Mouse (Mus musculus): Measurements from ENCODE around the gene Nsd1. TPM values are rescaled to one million over a fixed set of nuclear protein-coding genes. Genes with fewer than 3 reads are reported as not detected.

Gene Nsd1
- 24.0 and 34.1 TPM in 2 replicates for polyA plus RNA-seq (2012; ENCODE audit: insufficient read depth, insufficient read length, missing spikeins)

DNA sequence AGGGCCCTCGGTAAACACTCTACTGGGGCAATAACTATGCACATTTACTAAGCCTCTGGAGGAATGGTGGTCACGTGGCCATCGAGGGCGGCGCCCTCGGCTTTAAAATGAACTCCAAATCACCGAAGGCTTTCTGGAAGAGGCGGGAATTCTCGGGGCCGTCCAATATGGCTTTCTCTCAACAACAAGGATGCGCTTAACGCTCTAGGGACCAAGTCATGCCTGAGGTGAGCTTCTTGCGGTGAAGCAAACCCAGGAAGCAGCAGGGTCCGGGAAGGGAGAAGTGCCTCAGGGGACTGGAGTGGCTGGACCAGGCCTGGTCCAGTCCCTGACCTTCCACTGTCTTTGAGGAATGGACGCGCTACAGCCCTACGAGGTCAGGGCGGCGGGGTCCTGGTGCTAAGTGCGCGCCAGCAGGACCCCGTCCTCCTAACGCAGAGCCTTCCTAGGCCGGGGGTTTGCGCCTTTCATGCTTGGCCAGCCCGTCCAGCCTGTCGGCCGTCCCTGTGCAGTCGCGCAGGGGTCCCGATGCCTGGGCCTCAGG, at the start of gene Nsd1:
TSS of gene Nsd1 (plus strand) at position 134 of the 544 bp plus-strand sequence.
- Histone ChIP-seq H3K4me3 (ENCODE audit: insufficient read depth, low read depth, low read length) (peak within 1 kb of the TSS; percentile 80), H3K4me1 (ENCODE audit: control insufficient read depth, insufficient read depth, insufficient read length, low read length) (peaks cover 10% of the 10 kb centered on the region; the same call in 1 of the 2 replicates), H3K27ac (replicated peaks; ENCODE audit: low read depth, low read length) (peak within 1 kb of the TSS; percentile 97)

DNA sequence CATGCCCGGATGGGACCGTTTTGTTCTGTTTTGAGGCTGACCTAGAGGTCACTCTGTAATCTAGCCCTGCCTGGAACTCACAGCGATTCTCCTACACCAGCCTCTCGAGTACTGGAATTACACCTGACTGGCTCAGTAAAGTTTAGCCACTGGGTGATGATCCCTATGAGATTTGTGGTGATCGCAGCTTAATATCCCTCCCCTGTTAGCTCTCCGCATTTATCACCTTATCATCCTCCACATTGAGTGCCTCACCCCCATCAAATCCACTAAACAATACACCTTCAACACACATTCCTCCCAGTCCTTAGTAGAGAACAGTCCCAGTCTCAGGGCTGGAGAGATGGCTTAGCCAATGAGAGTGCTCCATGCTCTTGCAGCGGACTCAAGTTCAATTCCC, 47.2 kb upstream of the Nsd1 start:
- H3K4me1 ChIP-seq (ENCODE audit: control insufficient read depth, insufficient read depth, insufficient read length, low read length): no peaks in the 10 kb centered on the region
- H3K4me3 ChIP-seq (ENCODE audit: insufficient read depth, low read depth, low read length): no peak overlapping the region
- no peak overlapping the region for H3K27ac ChIP-seq (replicated peaks; ENCODE audit: low read depth, low read length)

DNA sequence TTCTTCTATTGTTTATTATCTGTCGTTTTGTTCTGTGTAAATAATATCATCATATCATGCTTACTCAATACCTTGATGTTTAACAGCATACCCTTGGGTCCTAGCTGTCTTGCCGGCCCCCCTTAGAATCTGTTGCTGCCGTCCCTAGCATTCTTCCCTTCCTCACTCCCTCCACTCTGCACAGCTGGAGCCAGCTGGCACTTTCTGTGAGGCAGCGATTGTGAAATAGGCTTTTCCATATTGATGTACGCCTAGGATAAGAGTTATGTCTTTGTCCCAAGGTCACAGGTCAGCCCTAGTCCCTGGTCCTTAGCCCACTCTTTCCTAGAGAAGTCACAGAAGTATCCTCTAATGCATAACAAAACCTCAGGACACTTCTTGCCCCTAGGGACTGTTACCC, 46.0 kb upstream of the Nsd1 start:
- Histone ChIP-seq H3K4me3 (ENCODE audit: insufficient read depth, low read depth, low read length) (no peak overlapping the region), H3K4me1 (ENCODE audit: control insufficient read depth, insufficient read depth, insufficient read length, low read length) (no peaks in the 10 kb centered on the region), H3K27ac (replicated peaks; ENCODE audit: low read depth, low read length) (no peak overlapping the region)

DNA sequence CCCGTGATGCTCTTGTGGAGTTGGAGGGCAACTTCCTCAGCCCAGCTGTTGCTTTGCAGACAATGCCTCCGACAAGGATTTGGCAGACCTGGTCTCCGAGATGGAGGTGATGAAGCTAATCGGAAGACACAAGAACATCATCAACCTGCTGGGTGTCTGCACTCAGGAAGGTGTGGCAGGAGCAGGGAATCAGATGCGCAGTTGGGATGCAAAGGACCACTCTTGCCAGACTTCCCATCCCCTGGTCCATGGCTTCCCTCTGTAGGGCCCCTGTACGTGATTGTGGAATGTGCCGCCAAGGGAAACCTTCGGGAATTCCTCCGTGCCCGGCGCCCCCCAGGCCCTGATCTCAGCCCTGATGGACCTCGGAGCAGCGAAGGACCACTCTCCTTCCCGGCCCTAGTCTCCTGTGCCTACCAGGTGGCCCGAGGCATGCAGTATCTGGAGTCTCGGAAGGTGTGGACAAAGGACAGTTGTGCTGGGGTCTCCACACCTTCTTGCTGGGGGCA, 43.7 kb upstream of the Nsd1 start:
- no peaks in the 10 kb centered on the region for H3K4me1 ChIP-seq (ENCODE audit: control insufficient read depth, insufficient read depth, insufficient read length, low read length)
- H3K4me3 ChIP-seq (ENCODE audit: insufficient read depth, low read depth, low read length): no peak overlapping the region
- no peak overlapping the region for H3K27ac ChIP-seq (replicated peaks; ENCODE audit: low read depth, low read length)

DNA sequence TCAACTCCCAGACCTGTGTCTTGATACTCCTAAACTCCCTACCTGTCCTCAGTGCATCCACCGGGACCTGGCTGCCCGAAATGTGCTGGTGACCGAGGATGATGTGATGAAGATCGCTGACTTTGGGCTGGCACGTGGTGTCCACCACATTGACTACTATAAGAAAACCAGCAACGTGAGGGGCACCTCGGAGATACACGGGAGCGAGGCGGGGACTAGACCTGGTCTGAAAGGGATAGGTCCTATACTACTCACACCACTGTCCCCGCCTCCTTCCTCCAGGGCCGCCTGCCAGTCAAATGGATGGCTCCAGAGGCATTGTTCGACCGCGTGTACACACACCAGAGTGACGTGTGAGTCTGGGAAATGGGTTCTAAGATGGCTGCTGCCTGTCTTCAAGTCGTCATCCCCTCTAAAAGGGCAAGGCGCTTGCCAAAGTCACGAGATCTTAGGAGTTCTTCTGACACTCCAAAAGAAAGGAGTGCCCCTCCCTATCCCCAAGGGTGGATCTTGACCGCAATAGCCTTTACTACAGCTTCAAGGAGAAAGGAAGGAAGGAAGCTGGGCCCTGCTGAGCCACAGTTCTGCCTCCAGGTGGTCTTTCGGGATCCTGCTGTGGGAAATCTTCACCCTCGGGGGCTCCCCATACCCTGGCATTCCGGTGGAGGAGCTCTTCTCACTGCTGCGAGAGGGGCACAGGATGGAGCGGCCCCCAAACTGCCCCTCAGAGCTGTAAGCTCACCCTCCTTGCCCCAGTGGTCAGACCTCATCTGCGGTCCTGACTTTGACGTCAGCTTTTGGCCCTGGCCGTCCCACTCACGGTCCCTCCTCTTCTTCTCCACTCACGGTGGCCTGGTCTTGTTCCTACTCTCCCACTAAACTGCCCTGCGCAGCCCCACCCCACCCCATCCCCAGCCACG, 42.5 kb upstream of the Nsd1 start:
- no peak overlapping the region for H3K4me3 ChIP-seq (ENCODE audit: insufficient read depth, low read depth, low read length)
- H3K27ac ChIP-seq (replicated peaks; ENCODE audit: low read depth, low read length): no peak overlapping the region
- H3K4me1 ChIP-seq (ENCODE audit: control insufficient read depth, insufficient read depth, insufficient read length, low read length): peaks cover 2% of the 10 kb centered on the region; the same call in 1 of the 2 replicates

DNA sequence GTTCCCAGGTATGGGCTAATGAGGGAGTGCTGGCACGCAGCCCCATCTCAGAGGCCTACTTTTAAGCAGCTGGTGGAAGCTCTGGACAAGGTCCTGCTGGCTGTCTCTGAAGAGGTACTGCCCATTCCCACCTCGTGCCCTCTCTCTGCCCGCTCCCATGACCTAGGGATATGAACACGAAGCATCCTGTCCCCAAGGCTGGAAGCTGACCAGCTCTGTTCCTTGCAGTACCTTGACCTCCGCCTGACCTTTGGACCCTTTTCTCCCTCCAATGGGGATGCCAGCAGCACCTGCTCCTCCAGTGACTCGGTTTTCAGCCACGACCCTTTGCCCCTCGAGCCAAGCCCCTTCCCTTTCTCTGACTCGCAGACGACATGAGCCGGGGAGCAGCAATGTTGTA, 41.8 kb upstream of the Nsd1 start:
- Histone ChIP-seq H3K4me3 (ENCODE audit: insufficient read depth, low read depth, low read length) (no peak overlapping the region), H3K4me1 (ENCODE audit: control insufficient read depth, insufficient read depth, insufficient read length, low read length) (peaks cover 2% of the 10 kb centered on the region; the same call in 1 of the 2 replicates), H3K27ac (replicated peaks; ENCODE audit: low read depth, low read length) (no peak overlapping the region)

DNA sequence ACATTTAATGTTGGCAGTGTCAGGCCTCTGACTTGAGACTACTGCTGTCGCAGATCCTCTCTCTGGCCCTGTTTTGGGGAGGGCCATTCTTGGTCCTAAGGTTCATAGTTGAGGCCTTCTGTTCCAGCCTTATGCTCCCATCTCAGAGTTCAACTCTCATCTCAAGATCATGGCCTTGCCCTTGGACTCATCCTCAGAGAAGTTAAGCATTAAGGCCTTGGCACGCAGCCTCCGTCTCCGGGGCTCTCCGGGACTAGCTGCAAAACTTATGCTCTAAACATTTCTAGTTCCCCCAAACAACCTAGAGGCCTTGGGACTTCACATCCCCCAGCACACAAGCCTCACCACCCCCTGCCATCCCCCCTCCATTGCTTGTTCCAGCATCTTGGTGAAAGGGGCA, 41.3 kb upstream of the Nsd1 start:
- Histone ChIP-seq H3K4me3 (ENCODE audit: insufficient read depth, low read depth, low read length) (no peak overlapping the region), H3K27ac (replicated peaks; ENCODE audit: low read depth, low read length) (no peak overlapping the region), H3K4me1 (ENCODE audit: control insufficient read depth, insufficient read depth, insufficient read length, low read length) (peaks cover 2% of the 10 kb centered on the region; the same call in 1 of the 2 replicates)

DNA sequence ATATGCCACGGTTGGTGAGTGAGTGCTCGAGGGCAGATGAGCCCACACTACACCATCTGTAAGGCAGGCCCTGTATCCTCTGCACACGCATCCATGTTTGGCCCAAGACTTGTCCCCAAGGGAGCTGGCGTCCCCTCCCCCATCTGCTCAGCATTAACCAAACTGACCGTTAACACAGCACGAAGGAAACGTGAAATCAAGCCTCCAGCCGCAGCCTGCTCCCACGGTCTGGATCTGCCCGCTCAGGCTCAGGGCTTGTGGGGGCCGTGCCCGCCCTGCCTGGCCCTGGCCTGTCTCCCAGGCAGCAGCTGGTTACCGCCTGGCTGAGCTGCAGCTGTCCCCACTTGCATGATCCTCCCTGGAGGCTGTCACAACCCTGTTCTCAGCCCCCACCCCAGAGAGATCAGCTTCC, 40.6 kb upstream of the Nsd1 start:
- Histone ChIP-seq H3K4me3 (ENCODE audit: insufficient read depth, low read depth, low read length) (no peak overlapping the region), H3K27ac (replicated peaks; ENCODE audit: low read depth, low read length) (no peak overlapping the region), H3K4me1 (ENCODE audit: control insufficient read depth, insufficient read depth, insufficient read length, low read length) (peaks cover 2% of the 10 kb centered on the region; the same call in 1 of the 2 replicates)

DNA sequence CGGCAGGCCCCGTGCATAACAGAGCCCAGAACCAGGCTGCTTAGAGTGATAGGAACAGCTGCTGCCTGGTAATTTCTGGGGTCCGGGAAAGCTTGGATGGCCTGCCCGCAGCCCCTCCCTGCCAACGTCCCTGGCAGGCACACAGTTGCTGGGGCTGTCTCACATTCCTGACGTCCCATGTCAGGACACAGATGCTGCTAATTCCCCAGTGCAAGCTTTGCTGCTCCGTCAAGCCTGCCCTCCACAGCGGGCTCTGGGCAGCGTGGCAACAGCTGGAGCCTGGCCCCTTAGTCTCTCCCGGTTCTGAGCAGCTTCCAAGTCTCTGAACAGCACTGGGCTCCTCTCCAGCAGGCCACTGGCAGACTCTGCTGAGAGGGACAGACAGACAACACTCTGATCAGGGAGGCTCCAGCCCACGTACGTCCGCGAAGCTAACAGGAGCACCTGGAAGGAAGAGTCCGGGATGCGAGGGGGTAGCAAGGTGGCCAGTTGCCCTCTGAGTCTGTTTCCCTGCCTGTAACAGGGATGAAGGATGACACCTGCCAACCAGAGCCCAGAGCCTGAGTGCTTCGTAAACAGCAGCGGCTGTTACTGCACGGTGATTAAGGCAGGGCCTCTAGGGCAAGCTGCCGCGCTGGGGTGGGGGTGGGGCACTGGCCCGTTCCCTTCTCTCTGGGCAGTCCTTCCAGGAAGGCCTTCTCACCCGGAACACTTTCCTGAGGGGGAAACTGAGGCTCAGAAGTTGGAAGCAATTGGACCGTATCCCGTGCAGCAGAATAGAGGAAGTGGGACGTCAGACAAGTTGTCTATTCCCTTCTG, 37.9 kb upstream of the Nsd1 start:
- peaks cover 2% of the 10 kb centered on the region; the same call in 1 of the 2 replicates for H3K4me1 ChIP-seq (ENCODE audit: control insufficient read depth, insufficient read depth, insufficient read length, low read length)
- H3K27ac ChIP-seq (replicated peaks; ENCODE audit: low read depth, low read length): no peak overlapping the region
- peak overlapping the region; percentile 37 for H3K4me3 ChIP-seq (ENCODE audit: insufficient read depth, low read depth, low read length)

DNA sequence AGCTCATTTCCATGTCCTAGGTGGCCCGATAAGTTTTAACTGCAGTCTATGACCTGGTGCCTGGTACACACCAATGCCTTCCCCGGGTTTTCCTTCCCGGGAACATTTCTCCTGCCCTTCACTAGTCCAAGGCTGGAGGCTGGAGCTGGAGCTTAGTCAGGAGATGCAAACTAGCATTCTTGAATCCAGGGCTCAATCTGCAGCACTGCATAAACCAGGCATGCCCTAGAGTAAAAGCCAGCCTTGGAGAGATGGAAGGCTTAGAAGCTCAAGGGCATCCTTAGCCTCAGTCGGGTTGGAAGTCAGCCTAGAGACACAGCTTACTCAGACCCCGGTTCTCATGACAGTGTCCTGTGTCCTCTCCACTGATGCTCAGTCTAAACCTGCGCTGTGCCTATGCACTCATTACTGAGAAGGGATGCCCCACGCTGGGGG, 37.2 kb upstream of the Nsd1 start:
- Histone ChIP-seq H3K4me1 (ENCODE audit: control insufficient read depth, insufficient read depth, insufficient read length, low read length) (peaks cover 2% of the 10 kb centered on the region; the same call in 1 of the 2 replicates), H3K27ac (replicated peaks; ENCODE audit: low read depth, low read length) (no peak overlapping the region), H3K4me3 (ENCODE audit: insufficient read depth, low read depth, low read length) (0 out of 2 replicates have a peak overlapping the region, but pooled peaks have one; percentile 37)

DNA sequence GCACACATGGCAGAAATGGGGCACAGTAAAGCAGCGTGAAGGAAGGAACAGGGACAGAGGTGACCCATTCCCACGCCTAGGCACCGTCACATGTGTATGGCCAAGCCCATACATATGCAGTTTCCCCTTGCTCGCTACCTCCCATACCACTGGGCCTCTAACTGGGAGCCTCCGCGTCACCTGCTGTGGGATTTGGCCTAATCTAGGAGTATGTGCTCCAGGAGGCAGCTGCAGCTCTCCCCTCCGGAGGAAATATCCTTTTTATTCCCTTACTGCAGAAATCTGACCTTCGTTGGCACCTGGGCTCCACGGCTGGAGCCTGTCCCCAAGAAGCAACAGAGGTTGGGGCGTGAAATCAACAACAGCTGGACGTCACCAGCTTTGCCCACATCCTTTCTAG, 35.2 kb upstream of the Nsd1 start:
- no peak overlapping the region for H3K4me3 ChIP-seq (ENCODE audit: insufficient read depth, low read depth, low read length)
- H3K4me1 ChIP-seq (ENCODE audit: control insufficient read depth, insufficient read depth, insufficient read length, low read length): peaks cover 2% of the 10 kb centered on the region; the same call in 1 of the 2 replicates
- no peak overlapping the region for H3K27ac ChIP-seq (replicated peaks; ENCODE audit: low read depth, low read length)

DNA sequence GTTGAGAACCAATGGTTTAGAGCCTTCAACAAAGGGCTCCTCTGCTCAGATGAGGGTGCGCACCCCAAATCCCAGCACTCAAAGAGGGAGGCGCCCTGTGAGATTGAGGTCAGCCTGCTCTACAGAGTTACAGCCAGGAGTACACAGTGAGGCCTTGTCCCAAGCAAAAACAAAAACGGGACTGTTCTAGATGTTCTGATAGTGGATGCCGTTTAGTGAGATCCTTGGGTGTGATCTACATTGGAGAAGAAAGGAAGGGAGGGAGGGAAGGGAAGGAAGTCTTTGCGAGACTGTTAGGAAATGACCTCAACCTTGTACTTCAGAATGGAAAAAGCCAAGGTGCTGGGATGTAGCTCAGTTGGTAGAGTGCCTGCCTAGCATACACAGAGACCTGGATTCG, 33.3 kb upstream of the Nsd1 start:
- Histone ChIP-seq H3K4me1 (ENCODE audit: control insufficient read depth, insufficient read depth, insufficient read length, low read length) (peaks cover 2% of the 10 kb centered on the region; the same call in 1 of the 2 replicates), H3K27ac (replicated peaks; ENCODE audit: low read depth, low read length) (no peak overlapping the region), H3K4me3 (ENCODE audit: insufficient read depth, low read depth, low read length) (no peak overlapping the region)

DNA sequence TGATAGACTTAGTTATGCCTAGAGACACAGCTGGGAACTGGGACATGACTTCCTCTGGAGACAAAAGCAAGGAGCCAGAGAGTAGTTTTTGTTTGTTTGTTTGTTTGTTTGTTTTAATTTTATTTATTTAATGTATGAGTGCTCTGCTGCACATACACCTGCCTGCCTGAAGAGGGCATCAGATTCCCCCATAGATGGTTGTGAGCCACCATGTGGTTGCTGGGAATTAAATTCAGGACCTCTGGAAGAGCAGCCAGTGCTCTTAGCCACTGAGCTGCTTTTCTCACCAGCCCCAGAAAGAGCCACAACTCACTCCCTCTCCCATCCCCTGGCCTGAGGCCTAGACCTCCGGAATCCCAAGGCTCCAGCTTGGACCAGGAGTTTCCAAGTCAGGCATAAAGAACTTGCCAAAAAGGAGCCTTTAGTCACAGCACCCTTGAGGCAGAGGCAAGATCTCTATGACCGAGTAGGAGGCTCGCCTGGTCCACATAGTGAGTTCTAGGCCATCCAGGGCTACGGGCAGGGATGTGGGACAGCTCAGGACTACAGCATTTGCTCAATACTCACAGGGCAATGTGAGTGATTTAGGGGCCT, 31.6 kb upstream of the Nsd1 start:
- Histone ChIP-seq H3K27ac (replicated peaks; ENCODE audit: low read depth, low read length) (no peak overlapping the region), H3K4me1 (ENCODE audit: control insufficient read depth, insufficient read depth, insufficient read length, low read length) (0 out of 2 replicates have a peak, but pooled peaks cover 2% of the 10 kb centered on the region), H3K4me3 (ENCODE audit: insufficient read depth, low read depth, low read length) (no peak overlapping the region)

DNA sequence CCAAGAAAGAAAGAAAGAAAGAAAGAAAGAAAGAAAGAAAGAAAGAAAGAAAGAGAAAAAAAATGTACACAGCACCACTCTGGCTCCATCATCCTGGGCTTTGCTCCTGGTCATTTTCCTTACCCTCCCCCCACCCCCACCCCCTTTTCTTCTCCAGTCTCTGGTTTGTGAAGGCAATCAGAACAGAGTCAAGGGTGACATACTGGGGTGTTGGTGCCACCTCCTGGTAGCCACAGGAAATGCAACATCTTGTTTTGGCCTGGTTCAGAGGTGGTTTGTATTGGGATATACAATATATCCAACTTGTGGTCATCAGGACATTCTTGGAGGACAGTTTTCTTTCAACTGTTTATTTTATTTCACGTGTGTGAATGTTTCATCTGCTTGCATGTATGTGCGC, 31.0 kb upstream of the Nsd1 start:
- no peak overlapping the region for H3K27ac ChIP-seq (replicated peaks; ENCODE audit: low read depth, low read length)
- no peak overlapping the region for H3K4me3 ChIP-seq (ENCODE audit: insufficient read depth, low read depth, low read length)
- 0 out of 2 replicates have a peak, but pooled peaks cover 2% of the 10 kb centered on the region for H3K4me1 ChIP-seq (ENCODE audit: control insufficient read depth, insufficient read depth, insufficient read length, low read length)

Measured in brown adipose tissue, adult 24 weeks (tissue).